In the genomic region with DNA sequence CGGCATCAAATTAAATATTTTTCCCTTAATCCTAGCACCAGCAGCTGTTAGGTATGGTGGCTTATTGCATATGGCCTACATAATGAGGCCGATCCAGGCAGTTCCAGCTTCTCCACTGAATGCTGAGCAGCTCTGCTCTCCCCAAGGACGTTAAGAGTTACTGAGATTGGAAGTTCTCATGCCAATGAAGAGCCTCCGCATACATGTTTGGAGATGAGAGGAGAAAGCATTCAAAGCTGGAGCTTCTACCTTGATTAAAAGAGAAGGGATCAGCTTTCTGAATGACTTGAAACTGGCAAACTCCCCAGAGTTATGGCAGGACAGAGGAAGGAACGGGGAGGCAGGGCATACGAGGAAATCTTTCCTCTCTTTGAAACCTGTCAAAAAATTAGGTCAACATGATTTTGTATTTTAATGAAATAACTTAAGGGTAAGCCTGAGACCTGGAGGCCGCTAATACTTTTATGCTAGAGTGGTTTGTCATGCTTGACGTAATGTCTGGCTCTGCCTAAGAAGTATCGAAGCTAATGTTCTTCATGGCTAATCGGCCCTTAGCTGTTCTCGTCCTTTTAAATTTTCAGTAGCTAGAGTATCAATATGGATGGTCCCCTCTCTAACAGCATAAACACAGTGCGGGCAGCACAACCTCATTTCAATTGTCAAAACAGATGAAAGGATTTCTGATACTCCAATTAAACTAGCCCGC, we compare ENCODE assay signal across 17 mouse cellular contexts.
DNase-seq lines count a peak whose midpoint lies in the region; ATAC-seq and TF ChIP-seq lines count a peak whose summit lies in the region.
"Had no signal": no experiment of that assay in that cellular context is flagged by ENCODE, and none has a peak within 500 bp of the region (broad histone marks: within the 10 kb centered on the region; RNA-seq: fewer than 3 reads in every experiment).

No protein-coding gene starts in this region.

- H3K27me3 ChIP-seq in hindbrain, embryonic 11.5 days (ENCODE audit: control insufficient read depth, insufficient read depth, low read length) = no peaks in the 10 kb centered on the region
- H3K27me3 ChIP-seq in hindbrain, embryonic 10.5 days (ENCODE audit: insufficient read depth, poor library complexity, severe bottlenecking) = no peaks in the 10 kb centered on the region
- no peaks in the 10 kb centered on the region for H3K27me3 ChIP-seq in forebrain, embryonic 14.5 days (replicated peaks; ENCODE audit: control insufficient read depth, insufficient read depth, low read length)
- no peaks in the 10 kb centered on the region for H3K27me3 ChIP-seq in limb, embryonic 14.5 days (ENCODE audit: control insufficient read depth, insufficient read depth, low read length)
- no peaks in the 10 kb centered on the region for H3K27me3 ChIP-seq in neural tube, embryonic 13.5 days
- H3K27me3 ChIP-seq: limb, embryonic 15.5 days had no signal

- peak; percentile 85 for ATAC-seq in hindbrain, embryonic 11.5 days (ENCODE audit: low FRiP score)
- ATAC-seq in forebrain, embryonic 14.5 days = peak; percentile 76
- ATAC-seq in limb, embryonic 14.5 days (ENCODE audit: low FRiP score, low read depth) = no peak
- ATAC-seq in neural tube, embryonic 13.5 days (ENCODE audit: low read depth) = peak; percentile 80
- no peak for ATAC-seq in monocyte, adult 5-6 weeks (replicated peaks; ENCODE audit: insufficient number of reproducible peaks, low FRiP score, low TSS enrichment, poor library complexity, severe bottlenecking)

- peak; percentile 29 for DNase-seq in hindbrain, embryonic 11.5 days (ENCODE audit: low spot score)
- no peak for DNase-seq in hindbrain, embryonic 10.5 days (ENCODE audit: low spot score)
- DNase-seq in forebrain, embryonic 14.5 days (ENCODE audit: low spot score) = peak; percentile 61
- DNase-seq in limb, embryonic 14.5 days (ENCODE audit: low spot score) = peak; percentile 14
- no peak for DNase-seq in layer of hippocampus, adult 11-12 months (ENCODE audit: low spot score)
- no peak for DNase-seq in heart, adult 9 months (ENCODE audit: low spot score in 2 of 2)
- DNase-seq: adrenal gland, postnatal 36 days; cerebellum, adult 11 months; lung, adult 2 months; right cerebral cortex, postnatal 25 days; thymus, postnatal 14 days had no signal

- peak overlapping the region; percentile 87 for H3K27ac ChIP-seq in hindbrain, embryonic 11.5 days (ENCODE audit: low read depth, low read length)
- H3K27ac ChIP-seq in hindbrain, embryonic 10.5 days = no peak overlapping the region; the same call in 1 of the 2 replicates
- no peak overlapping the region for H3K27ac ChIP-seq in forebrain, embryonic 14.5 days (ENCODE audit: low read depth, low read length)
- no peak overlapping the region for H3K27ac ChIP-seq in limb, embryonic 14.5 days (replicated peaks; ENCODE audit: low read depth, low read length)
- H3K27ac ChIP-seq in neural tube, embryonic 13.5 days (replicated peaks) = peak overlapping the region; percentile 90
- H3K27ac ChIP-seq: embryonic facial prominence, embryonic 13.5 days; limb, embryonic 15.5 days had no signal

- no peaks in the 10 kb centered on the region for H3K4me1 ChIP-seq in hindbrain, embryonic 11.5 days (replicated peaks; ENCODE audit: control insufficient read depth, insufficient read depth, low read length)
- peaks cover 11% of the 10 kb centered on the region for H3K4me1 ChIP-seq in hindbrain, embryonic 10.5 days (replicated peaks)
- H3K4me1 ChIP-seq in forebrain, embryonic 14.5 days (ENCODE audit: control insufficient read depth, insufficient read depth, low read length) = peaks cover 16% of the 10 kb centered on the region
- peaks cover 7% of the 10 kb centered on the region; the same call in 1 of the 2 replicates for H3K4me1 ChIP-seq in limb, embryonic 14.5 days (ENCODE audit: control insufficient read depth, insufficient read depth, low read length)
- peaks cover 42% of the 10 kb centered on the region for H3K4me1 ChIP-seq in neural tube, embryonic 13.5 days (replicated peaks)
- H3K4me1 ChIP-seq: limb, embryonic 15.5 days had no signal

- TF ChIP-seq POLR2A in limb, embryonic 14.5 days (IDR thresholded peaks at IDR 0.05; ENCODE audit: borderline replicate concordance, extremely low read depth, insufficient read depth, insufficient read length) = no peak

- H3K9me3 ChIP-seq in hindbrain, embryonic 11.5 days (ENCODE audit: control insufficient read depth, low read length) = no peaks in the 10 kb centered on the region
- H3K9me3 ChIP-seq in hindbrain, embryonic 10.5 days = no peaks in the 10 kb centered on the region
- H3K9me3 ChIP-seq in forebrain, embryonic 14.5 days (replicated peaks; ENCODE audit: control insufficient read depth, low read length) = no peaks in the 10 kb centered on the region
- no peaks in the 10 kb centered on the region for H3K9me3 ChIP-seq in limb, embryonic 14.5 days (ENCODE audit: control insufficient read depth, low read length)
- no peaks in the 10 kb centered on the region for H3K9me3 ChIP-seq in neural tube, embryonic 13.5 days
- H3K9me3 ChIP-seq: embryonic facial prominence, embryonic 13.5 days; G1E; limb, embryonic 15.5 days had no signal

- H3K36me3 ChIP-seq in hindbrain, embryonic 11.5 days (ENCODE audit: control insufficient read depth, insufficient read depth, low read length) = no peaks in the 10 kb centered on the region
- no peaks in the 10 kb centered on the region for H3K36me3 ChIP-seq in hindbrain, embryonic 10.5 days
- H3K36me3 ChIP-seq in forebrain, embryonic 14.5 days (ENCODE audit: control insufficient read depth, insufficient read depth, low read length) = no peaks in the 10 kb centered on the region
- no peaks in the 10 kb centered on the region for H3K36me3 ChIP-seq in limb, embryonic 14.5 days (ENCODE audit: control insufficient read depth, insufficient read depth, low read length)
- H3K36me3 ChIP-seq in neural tube, embryonic 13.5 days = no peaks in the 10 kb centered on the region
- H3K36me3 ChIP-seq: embryonic facial prominence, embryonic 13.5 days; G1E; limb, embryonic 15.5 days had no signal

- no peak overlapping the region for H3K4me3 ChIP-seq in hindbrain, embryonic 11.5 days (ENCODE audit: low read depth, low read length)
- H3K4me3 ChIP-seq in hindbrain, embryonic 10.5 days = no peak overlapping the region
- no peak overlapping the region for H3K4me3 ChIP-seq in forebrain, embryonic 14.5 days (ENCODE audit: low read depth, low read length)
- no peak overlapping the region for H3K4me3 ChIP-seq in limb, embryonic 14.5 days (replicated peaks; ENCODE audit: low read length)
- no peak overlapping the region for H3K4me3 ChIP-seq in neural tube, embryonic 13.5 days
- H3K4me3 ChIP-seq: embryonic facial prominence, embryonic 13.5 days; limb, embryonic 15.5 days had no signal

- H3K9ac ChIP-seq in hindbrain, embryonic 11.5 days (ENCODE audit: low read depth, low read length) = no peak overlapping the region
- H3K9ac ChIP-seq in forebrain, embryonic 14.5 days (ENCODE audit: low read length) = no peak overlapping the region
- H3K9ac ChIP-seq in limb, embryonic 14.5 days (ENCODE audit: low read depth, low read length, severe bottlenecking) = no peak overlapping the region
- H3K9ac ChIP-seq in neural tube, embryonic 13.5 days = no peak overlapping the region
- H3K9ac ChIP-seq: embryonic facial prominence, embryonic 13.5 days; limb, embryonic 15.5 days had no signal

- H3K4me2 ChIP-seq in hindbrain, embryonic 11.5 days (replicated peaks; ENCODE audit: low read depth, low read length) = no peak overlapping the region; the same call in 1 of the 2 replicates
- H3K4me2 ChIP-seq in forebrain, embryonic 14.5 days (ENCODE audit: low read length) = no peak overlapping the region
- no peak overlapping the region for H3K4me2 ChIP-seq in limb, embryonic 14.5 days (replicated peaks; ENCODE audit: low read depth, low read length, severe bottlenecking)
- H3K4me2 ChIP-seq in neural tube, embryonic 13.5 days = no peak overlapping the region
- H3K4me2 ChIP-seq: embryonic facial prominence, embryonic 13.5 days; heart, embryonic 11.5 days; limb, embryonic 15.5 days had no signal

- 59% methylated on average over 13 of the region's 13 CpGs for WGBS in hindbrain, embryonic 11.5 days
- 76% methylated on average over 13 of the region's 13 CpGs for WGBS in hindbrain, embryonic 10.5 days
- WGBS in forebrain, embryonic 14.5 days = 51% methylated on average over 13 of the region's 13 CpGs
- 41% methylated on average over 13 of the region's 13 CpGs for WGBS in limb, embryonic 14.5 days
- 46% methylated on average over 13 of the region's 13 CpGs for WGBS in neural tube, embryonic 13.5 days

Comparison
In these comparisons a context has a peak if more than half of its experiments do, and no peak if none do; other contexts are left out.
1. DNase-seq: peak in hindbrain, embryonic 11.5 days (single experiment), forebrain, embryonic 14.5 days (single experiment) and limb, embryonic 14.5 days (single experiment); none in hindbrain, embryonic 10.5 days (single experiment), layer of hippocampus, adult 11-12 months (single experiment) and heart, adult 9 months (0 of 2).
2. H3K27ac ChIP-seq: peak in hindbrain, embryonic 11.5 days (single experiment) and neural tube, embryonic 13.5 days (single experiment); none in hindbrain, embryonic 10.5 days (single experiment), forebrain, embryonic 14.5 days (single experiment) and limb, embryonic 14.5 days (single experiment).
3. ATAC-seq: peak in hindbrain, embryonic 11.5 days (single experiment), forebrain, embryonic 14.5 days (single experiment) and neural tube, embryonic 13.5 days (single experiment); none in limb, embryonic 14.5 days (single experiment) and monocyte, adult 5-6 weeks (single experiment).